Mouse (Mus musculus): ENCODE data around the gene Tecpr1. TPM values are rescaled to one million over a fixed set of nuclear protein-coding genes. Genes with fewer than 3 reads are reported as not detected.
A peak's percentile ranks its signal among the peaks of the same experiment; 100 is the strongest.

Tecpr1 gene
- polyA plus RNA-seq, 1 experiment from 2014 or later = 3.2 TPM

- Histone ChIP-seq H3K4me2 (ENCODE audit: low read depth, low read length) (no peak overlapping the region), H3K4me3 (ENCODE audit: low read depth, low read length) (no peak overlapping the region), H3K27me3 (ENCODE audit: control insufficient read depth, insufficient read depth, low read depth, low read length) (no peaks in the 10 kb centered on the region), H3K9me3 (replicated peaks; ENCODE audit: control insufficient read depth, low read length) (no peaks in the 10 kb centered on the region), H3K27ac (ENCODE audit: low read length) (no peak overlapping the region), H3K36me3 (ENCODE audit: control insufficient read depth, insufficient read depth) (peaks cover 8% of the 10 kb centered on the region; the same call in 1 of the 2 replicates), H3K9ac (ENCODE audit: low read depth, low read length) (no peak overlapping the region), H3K4me1 (ENCODE audit: control insufficient read depth, low read depth, low read length) (no peaks in the 10 kb centered on the region)
- 79% methylated on average over 8 of the region's 8 CpGs for whole genome bisulfite sequencing (ENCODE audit: insufficient replicate concordance)
- no peak for ATAC-seq (ENCODE audit: low read depth)
These were observed 64.3 kb downstream of the Tecpr1 start for GRCm38 (mm10) chr5:144159137-144159536.

GRCm38 (mm10) chr5:144158604-144159003, 64.8 kb downstream of the Tecpr1 start:
- ATAC-seq (ENCODE audit: low read depth) = peak; percentile 53; the same call in 1 of the 2 replicates
- Histone ChIP-seq H3K4me1 (ENCODE audit: control insufficient read depth, low read depth, low read length) (no peaks in the 10 kb centered on the region), H3K4me3 (ENCODE audit: low read depth, low read length) (no peak overlapping the region), H3K27me3 (ENCODE audit: control insufficient read depth, insufficient read depth, low read depth, low read length) (no peaks in the 10 kb centered on the region), H3K9ac (ENCODE audit: low read depth, low read length) (no peak overlapping the region), H3K36me3 (ENCODE audit: control insufficient read depth, insufficient read depth) (peaks cover 8% of the 10 kb centered on the region; the same call in 1 of the 2 replicates), H3K9me3 (replicated peaks; ENCODE audit: control insufficient read depth, low read length) (no peaks in the 10 kb centered on the region), H3K4me2 (ENCODE audit: low read depth, low read length) (no peak overlapping the region), H3K27ac (ENCODE audit: low read length) (no peak overlapping the region)
- 55% methylated on average over 4 of the region's 4 CpGs for WGBS (ENCODE audit: insufficient replicate concordance)

GRCm38 (mm10) chr5:144154528-144154927, 68.9 kb downstream of the Tecpr1 start:
- no peak overlapping the region for H3K4me2 ChIP-seq (ENCODE audit: low read depth, low read length)
- H3K9me3 ChIP-seq (replicated peaks; ENCODE audit: control insufficient read depth, low read length) = no peaks in the 10 kb centered on the region
- H3K27ac ChIP-seq (ENCODE audit: low read length) = no peak overlapping the region
- no peak overlapping the region for H3K4me3 ChIP-seq (ENCODE audit: low read depth, low read length)
- ATAC-seq (ENCODE audit: low read depth) = no peak
- H3K27me3 ChIP-seq (ENCODE audit: control insufficient read depth, insufficient read depth, low read depth, low read length) = no peaks in the 10 kb centered on the region
- peaks cover 10% of the 10 kb centered on the region; the same call in 1 of the 2 replicates for H3K36me3 ChIP-seq (ENCODE audit: control insufficient read depth, insufficient read depth)
- no peak overlapping the region for H3K9ac ChIP-seq (ENCODE audit: low read depth, low read length)
- 29% methylated on average over 7 of the region's 7 CpGs for WGBS (ENCODE audit: insufficient replicate concordance)
- H3K4me1 ChIP-seq (ENCODE audit: control insufficient read depth, low read depth, low read length) = no peaks in the 10 kb centered on the region

GRCm38 (mm10) chr5:144151270-144151669, 72.1 kb downstream of the Tecpr1 start:
- Histone ChIP-seq H3K9me3 (replicated peaks; ENCODE audit: control insufficient read depth, low read length) (no peaks in the 10 kb centered on the region), H3K27ac (ENCODE audit: low read length) (no peak overlapping the region), H3K9ac (ENCODE audit: low read depth, low read length) (no peak overlapping the region), H3K36me3 (ENCODE audit: control insufficient read depth, insufficient read depth) (peaks cover 18% of the 10 kb centered on the region), H3K4me2 (ENCODE audit: low read depth, low read length) (no peak overlapping the region), H3K27me3 (ENCODE audit: control insufficient read depth, insufficient read depth, low read depth, low read length) (no peaks in the 10 kb centered on the region), H3K4me1 (ENCODE audit: control insufficient read depth, low read depth, low read length) (no peaks in the 10 kb centered on the region), H3K4me3 (ENCODE audit: low read depth, low read length) (no peak overlapping the region)
- ATAC-seq (ENCODE audit: low read depth) = no peak
- WGBS (ENCODE audit: insufficient replicate concordance) = 83% methylated on average over 4 of the region's 4 CpGs

- no peak overlapping the region for H3K9ac ChIP-seq (ENCODE audit: low read depth, low read length)
- no peak overlapping the region for H3K27ac ChIP-seq (ENCODE audit: low read length)
- no peaks in the 10 kb centered on the region for H3K27me3 ChIP-seq (ENCODE audit: control insufficient read depth, insufficient read depth, low read depth, low read length)
- ATAC-seq (ENCODE audit: low read depth) = no peak
- 85% methylated on average over 4 of the region's 4 CpGs for WGBS (ENCODE audit: insufficient replicate concordance)
- H3K36me3 ChIP-seq (ENCODE audit: control insufficient read depth, insufficient read depth) = peaks cover 18% of the 10 kb centered on the region
- no peaks in the 10 kb centered on the region for H3K4me1 ChIP-seq (ENCODE audit: control insufficient read depth, low read depth, low read length)
- no peak overlapping the region for H3K4me3 ChIP-seq (ENCODE audit: low read depth, low read length)
- H3K9me3 ChIP-seq (replicated peaks; ENCODE audit: control insufficient read depth, low read length) = no peaks in the 10 kb centered on the region
- H3K4me2 ChIP-seq (ENCODE audit: low read depth, low read length) = no peak overlapping the region
These were observed 73.9 kb downstream of the Tecpr1 start for GRCm38 (mm10) chr5:144149530-144149929.

- no peak overlapping the region for H3K9ac ChIP-seq (ENCODE audit: low read depth, low read length)
- no peaks in the 10 kb centered on the region for H3K27me3 ChIP-seq (ENCODE audit: control insufficient read depth, insufficient read depth, low read depth, low read length)
- ATAC-seq (ENCODE audit: low read depth) = no peak
- no peaks in the 10 kb centered on the region for H3K4me1 ChIP-seq (ENCODE audit: control insufficient read depth, low read depth, low read length)
- peaks cover 15% of the 10 kb centered on the region for H3K36me3 ChIP-seq (ENCODE audit: control insufficient read depth, insufficient read depth)
- no peak overlapping the region for H3K4me3 ChIP-seq (ENCODE audit: low read depth, low read length)
- H3K9me3 ChIP-seq (replicated peaks; ENCODE audit: control insufficient read depth, low read length) = no peaks in the 10 kb centered on the region
- no peak overlapping the region for H3K4me2 ChIP-seq (ENCODE audit: low read depth, low read length)
- H3K27ac ChIP-seq (ENCODE audit: low read length) = no peak overlapping the region
These were observed 76.5 kb downstream of the Tecpr1 start for GRCm38 (mm10) chr5:144146898-144147297.

Other genes starting within 250 kb of the Tecpr1 start
- gene Ccz1, start 208.7 kb downstream of the Tecpr1 start, polyA plus RNA-seq (2015; fragmentation: Nextera tagmentation; extraction: Ambion mirVana) = 33.4 and 34.1 TPM in 2 replicates
- not detected in 2 replicates for gene Ocm, start 196.9 kb downstream of the Tecpr1 start, polyA plus RNA-seq (2015; fragmentation: Nextera tagmentation; extraction: Ambion mirVana)
- 1.9 and 2.3 TPM in 2 replicates for gene Lmtk2, start 123.2 kb downstream of the Tecpr1 start, polyA plus RNA-seq (2015; fragmentation: Nextera tagmentation; extraction: Ambion mirVana)
- gene Bhlha15, start 33.3 kb downstream of the Tecpr1 start, polyA plus RNA-seq (2015; fragmentation: Nextera tagmentation; extraction: Ambion mirVana) = 0.83 and 1.3 TPM in 2 replicates
- 20.6 and 21.8 TPM in 2 replicates for gene Bri3, start 20.8 kb upstream of the Tecpr1 start, polyA plus RNA-seq (2015; fragmentation: Nextera tagmentation; extraction: Ambion mirVana)
- 8.2 and 9.0 TPM in 2 replicates for gene Baiap2l1, start 134.5 kb upstream of the Tecpr1 start, polyA plus RNA-seq (2015; fragmentation: Nextera tagmentation; extraction: Ambion mirVana)

Data from liver, embryonic 16.5 days (tissue).